Mouse (Mus musculus) lung, postnatal 0 days (tissue): ENCODE measurements around the gene Olfr1311.

Experiments used
- CTCF ChIP-seq: IDR thresholded peaks from 2 replicates; pipeline ENCODE4 v1.5.1; 2016; ENCODE audit warnings: antibody characterized with exemption, mild to moderate bottlenecking
- EP300 ChIP-seq: IDR thresholded peaks from 2 replicates; pipeline ENCODE4 v1.6.1; 2016; ENCODE audit warnings: antibody characterized with exemption, mild to moderate bottlenecking, control low read depth

DNA sequence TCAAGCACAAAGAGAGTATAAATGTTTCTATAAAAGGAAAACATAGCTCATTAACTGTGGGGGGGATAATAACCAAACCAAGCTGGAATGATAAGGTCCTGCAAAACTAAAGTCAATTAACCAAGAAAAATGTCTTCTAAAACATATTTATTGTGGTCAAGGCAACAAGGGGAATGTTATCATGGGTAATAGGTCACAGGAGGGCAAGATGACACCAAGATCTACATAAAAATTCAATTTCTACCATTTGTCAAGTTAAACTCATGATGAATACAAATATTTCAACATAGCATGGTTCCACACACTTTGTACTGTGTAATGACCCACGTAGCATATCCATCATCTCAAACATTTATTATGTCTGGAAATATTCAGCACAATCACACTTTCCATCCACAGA lies 34.0 kb downstream of the Olfr1311 start, which contains the start of gene Olfr1309:
- TF ChIP-seq CTCF (no peak), EP300 (no peak)
